Mouse (Mus musculus): ENCODE results near the gene Gtpbp3. TPM values are rescaled to one million over a fixed set of nuclear protein-coding genes. Genes with fewer than 3 reads are reported as not detected.

Gene Gtpbp3
- polyA plus RNA-seq, 1 experiment from 2014 or later = 4.8 TPM

DNA sequence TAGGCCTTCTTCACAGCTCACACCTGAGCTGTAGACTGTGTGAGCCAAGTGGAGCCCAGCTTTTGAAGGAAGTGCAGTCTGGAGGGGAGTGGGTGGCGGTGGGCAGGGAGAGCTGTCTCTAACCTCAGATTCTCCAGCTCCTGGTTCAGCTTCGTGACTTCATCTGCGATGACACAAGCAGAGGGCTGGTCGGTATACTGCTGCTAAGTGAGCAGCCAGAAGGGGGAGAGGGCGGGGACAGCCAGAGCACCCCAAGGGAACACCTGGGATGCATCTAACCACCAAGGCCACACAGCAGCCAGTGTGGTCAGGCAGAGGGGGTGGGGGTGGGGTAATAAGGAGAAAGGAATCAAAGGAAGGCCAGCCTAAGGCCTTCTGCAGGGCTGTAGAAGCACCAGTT, 47.8 kb downstream of the Gtpbp3 start:
- ATAC-seq (replicated peaks; ENCODE audit: insufficient number of reproducible peaks, low FRiP score, low TSS enrichment, low read depth) (no peak), DNase-seq (ENCODE audit: low spot score) (no peak)
- H3K4me2 ChIP-seq (ENCODE audit: low read depth, low read length) = no peak overlapping the region
- WGBS = 67% methylated on average over 5 of the region's 5 CpGs
- H3K4me1 ChIP-seq (ENCODE audit: control insufficient read depth, insufficient read depth, low read length) = no peaks in the 10 kb centered on the region
- H3K4me3 ChIP-seq (ENCODE audit: low read depth, low read length) = no peak overlapping the region
- H3K36me3 ChIP-seq (replicated peaks; ENCODE audit: control insufficient read depth, insufficient read depth, low read depth, low read length) = no peaks in the 10 kb centered on the region
- H3K9ac ChIP-seq (replicated peaks; ENCODE audit: low read length) = no peak overlapping the region
- H3K27ac ChIP-seq (replicated peaks; ENCODE audit: low read depth, low read length) = no peak overlapping the region
- H3K27me3 ChIP-seq (ENCODE audit: control insufficient read depth, insufficient read depth, low read length) = no peaks in the 10 kb centered on the region
- H3K9me3 ChIP-seq (replicated peaks; ENCODE audit: control insufficient read depth, low read length) = no peaks in the 10 kb centered on the region

DNA sequence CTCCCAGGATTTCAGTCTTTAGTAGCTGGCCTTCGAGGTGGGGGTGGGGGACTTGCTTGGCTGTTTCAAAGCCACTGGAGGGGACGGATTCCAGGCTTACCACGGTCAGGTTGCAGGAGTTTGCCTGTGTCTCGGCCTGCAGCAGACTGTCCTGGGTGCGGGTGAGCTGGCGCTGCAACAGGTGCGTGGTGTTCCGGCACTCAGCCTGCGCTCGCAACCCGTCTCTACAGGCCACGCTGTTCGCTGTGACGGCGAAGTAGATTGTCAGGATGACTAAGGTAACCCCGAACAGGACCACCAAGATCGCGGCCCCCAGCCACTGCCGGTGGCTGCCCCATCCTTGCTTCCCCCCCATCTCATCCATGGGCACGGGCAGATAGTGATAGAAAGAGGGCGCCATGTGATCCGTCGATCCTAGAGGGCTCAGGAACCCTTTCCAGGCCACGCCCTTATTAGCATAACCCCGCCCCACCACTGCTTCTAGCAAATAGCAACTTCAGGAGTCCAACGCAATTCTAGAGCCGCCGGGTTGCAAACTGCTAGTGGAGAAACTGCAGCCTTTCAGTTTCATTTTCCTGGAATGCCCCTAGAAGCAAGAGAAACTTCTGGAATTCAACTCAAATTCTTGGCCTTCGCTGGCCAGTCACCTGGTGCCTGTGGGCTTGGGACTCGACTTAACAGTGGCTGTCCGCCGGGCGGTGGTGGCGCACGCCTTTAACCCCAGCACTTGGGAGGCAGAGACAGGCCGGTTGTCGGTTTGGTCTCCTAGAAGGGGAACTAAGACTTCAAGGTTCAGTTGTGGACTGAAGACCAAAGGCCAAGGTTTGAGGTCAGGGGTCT, 49.3 kb downstream of the Gtpbp3 start, which contains the start of gene Bst2:
Gene Bst2 (minus strand): TSS at position 429 of the 840 bp plus-strand sequence.
- H3K4me3 ChIP-seq (ENCODE audit: low read depth, low read length) = peak within 1 kb of the TSS; percentile 31
- no peaks in the 10 kb centered on the region for H3K9me3 ChIP-seq (replicated peaks; ENCODE audit: control insufficient read depth, low read length)
- no peaks in the 10 kb centered on the region for H3K4me1 ChIP-seq (ENCODE audit: control insufficient read depth, insufficient read depth, low read length)
- H3K27me3 ChIP-seq (ENCODE audit: control insufficient read depth, insufficient read depth, low read length) = no peaks in the 10 kb centered on the region
- no peak within 1 kb of the TSS for H3K27ac ChIP-seq (replicated peaks; ENCODE audit: low read depth, low read length)
- 1% methylated on average over 37 of the region's 37 CpGs for WGBS
- H3K36me3 ChIP-seq (replicated peaks; ENCODE audit: control insufficient read depth, insufficient read depth, low read depth, low read length) = no peaks in the 10 kb centered on the region
- DNase-seq (ENCODE audit: low spot score) (peak; percentile 92), ATAC-seq (replicated peaks; ENCODE audit: insufficient number of reproducible peaks, low FRiP score, low TSS enrichment, low read depth) (0 out of 2 replicates have a peak, but pooled peaks have one; percentile 32)
- H3K9ac ChIP-seq (replicated peaks; ENCODE audit: low read length) = peak within 1 kb of the TSS; percentile 6
- peak within 1 kb of the TSS; percentile 61 for H3K4me2 ChIP-seq (ENCODE audit: low read depth, low read length)

DNA sequence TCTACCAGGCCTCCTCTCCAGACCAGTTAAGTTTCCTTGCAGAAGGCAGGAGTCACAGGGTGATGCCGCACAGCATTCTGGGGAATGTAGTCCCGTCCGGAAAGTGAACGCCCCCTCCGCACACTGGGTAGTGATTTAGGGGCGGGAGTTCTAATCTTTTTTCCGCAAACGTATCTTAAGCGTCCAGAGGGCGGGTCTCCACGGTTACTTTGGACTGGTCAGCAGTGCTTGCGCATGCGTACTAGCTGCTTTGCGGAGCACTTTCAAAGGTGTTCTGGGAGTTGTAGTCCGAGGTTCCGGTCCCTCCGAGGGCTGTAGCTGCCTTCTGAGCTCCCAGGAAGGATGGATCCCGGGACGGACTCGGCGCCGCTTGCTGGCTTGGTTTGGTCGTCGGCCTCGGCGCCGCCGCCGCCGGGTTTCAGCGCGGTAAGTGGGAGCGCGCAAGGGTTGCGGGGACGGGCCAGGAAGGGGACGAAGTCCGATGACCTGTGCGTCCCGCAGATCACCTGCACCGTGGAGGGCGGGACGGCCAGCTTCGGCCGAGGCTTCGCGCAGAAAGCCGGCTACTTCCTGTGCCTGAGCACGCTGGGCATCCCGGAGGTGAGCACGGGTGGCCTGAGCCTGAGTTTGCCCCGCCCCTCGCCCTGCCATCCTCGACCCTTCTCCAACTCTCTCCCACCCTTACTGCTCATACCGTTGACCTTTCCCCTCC, 54.9 kb downstream of the Gtpbp3 start, which contains the start of gene Mvb12a:
Gene Mvb12a (plus strand): TSS at position 291 of the 712 bp plus-strand sequence.
- Histone ChIP-seq H3K27ac (replicated peaks; ENCODE audit: low read depth, low read length) (no peak within 1 kb of the TSS), H3K4me2 (ENCODE audit: low read depth, low read length) (peak within 1 kb of the TSS; percentile 88), H3K27me3 (ENCODE audit: control insufficient read depth, insufficient read depth, low read length) (no peaks in the 10 kb centered on the region), H3K9ac (replicated peaks; ENCODE audit: low read length) (peak within 1 kb of the TSS; percentile 75), H3K4me3 (ENCODE audit: low read depth, low read length) (peak within 1 kb of the TSS; percentile 80), H3K4me1 (ENCODE audit: control insufficient read depth, insufficient read depth, low read length) (no peaks in the 10 kb centered on the region), H3K36me3 (replicated peaks; ENCODE audit: control insufficient read depth, insufficient read depth, low read depth, low read length) (no peaks in the 10 kb centered on the region), H3K9me3 (replicated peaks; ENCODE audit: control insufficient read depth, low read length) (no peaks in the 10 kb centered on the region)
- WGBS = under 1% methylated on average over 55 of the region's 55 CpGs
- DNase-seq (ENCODE audit: low spot score) (peak; percentile 100), ATAC-seq (replicated peaks; ENCODE audit: insufficient number of reproducible peaks, low FRiP score, low TSS enrichment, low read depth) (peak; percentile 90)

DNA sequence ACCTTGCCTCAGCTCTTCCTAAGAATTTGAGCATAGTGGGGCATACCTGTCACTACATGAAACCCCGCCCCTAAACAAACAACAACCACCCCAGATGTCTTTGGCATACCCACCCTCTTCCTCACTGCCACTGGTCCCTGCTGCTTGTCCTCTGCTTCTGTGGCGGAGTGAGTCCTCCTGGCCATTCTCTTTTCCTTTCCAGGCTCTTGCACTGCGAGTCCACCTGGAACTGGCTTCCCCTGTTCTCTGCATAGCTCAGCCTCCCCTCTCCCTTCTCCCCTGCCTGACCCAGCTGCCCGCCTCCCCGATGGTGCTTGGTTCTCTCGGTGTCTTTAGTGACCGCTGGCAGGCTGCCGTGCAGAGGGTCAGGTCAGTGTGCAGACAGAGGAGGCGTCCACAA, 55.9 kb downstream of the Gtpbp3 start:
- no peaks in the 10 kb centered on the region for H3K4me1 ChIP-seq (ENCODE audit: control insufficient read depth, insufficient read depth, low read length)
- no peaks in the 10 kb centered on the region for H3K36me3 ChIP-seq (replicated peaks; ENCODE audit: control insufficient read depth, insufficient read depth, low read depth, low read length)
- no peaks in the 10 kb centered on the region for H3K27me3 ChIP-seq (ENCODE audit: control insufficient read depth, insufficient read depth, low read length)
- H3K4me3 ChIP-seq (ENCODE audit: low read depth, low read length) = peak overlapping the region; percentile 80; the same call in 1 of the 2 replicates
- H3K9ac ChIP-seq (replicated peaks; ENCODE audit: low read length) = no peak overlapping the region
- DNase-seq (ENCODE audit: low spot score) (no peak), ATAC-seq (replicated peaks; ENCODE audit: insufficient number of reproducible peaks, low FRiP score, low TSS enrichment, low read depth) (no peak)
- WGBS = 91% methylated on average over 9 of the region's 9 CpGs
- H3K4me2 ChIP-seq (ENCODE audit: low read depth, low read length) = no peak overlapping the region; the same call in none of the 2 replicates
- H3K27ac ChIP-seq (replicated peaks; ENCODE audit: low read depth, low read length) = no peak overlapping the region
- no peaks in the 10 kb centered on the region for H3K9me3 ChIP-seq (replicated peaks; ENCODE audit: control insufficient read depth, low read length)

DNA sequence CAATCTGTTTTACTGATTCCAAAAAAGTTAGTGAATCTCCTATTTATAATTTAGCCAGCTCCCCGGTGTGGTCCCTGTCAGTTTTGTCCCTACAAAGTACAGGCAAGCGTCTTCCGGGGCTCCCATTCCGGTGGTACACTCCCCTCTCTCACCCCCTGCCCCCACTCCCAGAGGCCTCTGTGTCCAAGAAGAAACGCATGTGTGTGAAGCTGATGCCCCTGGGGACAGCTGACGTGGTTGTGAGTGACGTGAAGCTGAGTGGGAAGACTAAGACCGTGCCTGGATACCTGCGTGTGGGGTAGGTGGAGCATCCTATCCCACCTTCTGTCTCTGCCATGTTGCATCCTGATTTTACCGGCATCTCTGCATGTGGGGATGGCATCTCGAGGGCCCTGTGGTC, 57.1 kb downstream of the Gtpbp3 start:
- Histone ChIP-seq H3K27ac (replicated peaks; ENCODE audit: low read depth, low read length) (no peak overlapping the region), H3K4me2 (ENCODE audit: low read depth, low read length) (no peak overlapping the region), H3K9ac (replicated peaks; ENCODE audit: low read length) (no peak overlapping the region), H3K36me3 (replicated peaks; ENCODE audit: control insufficient read depth, insufficient read depth, low read depth, low read length) (no peaks in the 10 kb centered on the region), H3K27me3 (ENCODE audit: control insufficient read depth, insufficient read depth, low read length) (no peaks in the 10 kb centered on the region), H3K9me3 (replicated peaks; ENCODE audit: control insufficient read depth, low read length) (no peaks in the 10 kb centered on the region), H3K4me3 (ENCODE audit: low read depth, low read length) (no peak overlapping the region), H3K4me1 (ENCODE audit: control insufficient read depth, insufficient read depth, low read length) (no peaks in the 10 kb centered on the region)
- 89% methylated on average over 11 of the region's 11 CpGs for WGBS
- ATAC-seq (replicated peaks; ENCODE audit: insufficient number of reproducible peaks, low FRiP score, low TSS enrichment, low read depth) = no peak
- DNase-seq (ENCODE audit: low spot score) = no peak

DNA sequence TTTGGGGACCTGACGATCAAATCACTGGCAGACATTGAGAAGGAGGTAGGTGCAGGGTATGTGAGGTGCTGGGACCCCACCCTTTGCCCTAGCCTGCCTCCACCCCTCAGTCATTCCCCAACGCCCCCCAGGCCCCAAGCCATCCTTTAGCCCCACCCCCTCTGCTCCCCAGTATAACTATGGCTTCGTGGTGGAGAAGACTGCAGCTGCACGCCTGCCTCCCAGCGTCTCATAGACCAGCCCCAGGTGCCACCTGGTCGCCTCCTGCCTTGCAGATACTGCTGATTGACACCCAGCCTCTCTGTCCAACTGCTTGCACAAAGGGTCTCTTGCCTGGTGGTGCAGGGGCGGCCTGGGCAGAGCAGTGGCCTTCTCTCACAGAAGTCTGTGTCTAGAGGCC, 59.7 kb downstream of the Gtpbp3 start:
- Histone ChIP-seq H3K9ac (replicated peaks; ENCODE audit: low read length) (no peak overlapping the region), H3K27ac (replicated peaks; ENCODE audit: low read depth, low read length) (no peak overlapping the region), H3K27me3 (ENCODE audit: control insufficient read depth, insufficient read depth, low read length) (no peaks in the 10 kb centered on the region), H3K4me2 (ENCODE audit: low read depth, low read length) (no peak overlapping the region), H3K4me1 (ENCODE audit: control insufficient read depth, insufficient read depth, low read length) (no peaks in the 10 kb centered on the region; the same call in 1 of the 2 replicates), H3K9me3 (replicated peaks; ENCODE audit: control insufficient read depth, low read length) (no peaks in the 10 kb centered on the region), H3K36me3 (replicated peaks; ENCODE audit: control insufficient read depth, insufficient read depth, low read depth, low read length) (no peaks in the 10 kb centered on the region), H3K4me3 (ENCODE audit: low read depth, low read length) (no peak overlapping the region)
- 90% methylated on average over 7 of the region's 7 CpGs for WGBS
- DNase-seq (ENCODE audit: low spot score) (no peak), ATAC-seq (replicated peaks; ENCODE audit: insufficient number of reproducible peaks, low FRiP score, low TSS enrichment, low read depth) (no peak)

Data from embryonic facial prominence, embryonic 11.5 days (tissue).